Mouse (Mus musculus): Measurements from ENCODE around the gene Gnl3. TPM values are rescaled to one million over a fixed set of nuclear protein-coding genes. Genes with fewer than 3 reads are reported as not detected.

The Gnl3 gene
- 84.0 TPM for polyA plus RNA-seq (2017; shearing (Covaris generic))

GRCm38 (mm10) chr14:31018860-31019291 lies at the start of gene Gnl3, which contains the start of gene Pbrm1:
Gnl3 (minus strand) TSS chr14:31019152.
Pbrm1 (plus strand) TSS chr14:31019138.

GRCm38 (mm10) chr14:31001307-31002205 lies 17.4 kb downstream of the Gnl3 start, which contains the start of the genes Glt8d1 and Spcs1:
Glt8d1 (plus strand) TSS chr14:31001400.
Spcs1 (minus strand) TSS chr14:31001672.

Other genes with a start within 250 kb of the Gnl3 start
- gene Tmem110, start 193.6 kb downstream of the Gnl3 start, polyA plus RNA-seq (2017; shearing (Covaris generic)) = 3.6 TPM
- gene Mustn1, start 140.0 kb downstream of the Gnl3 start, polyA plus RNA-seq (2017; shearing (Covaris generic)) = 0.37 TPM
- gene Itih4, start 132.7 kb downstream of the Gnl3 start, polyA plus RNA-seq (2017; shearing (Covaris generic)) = not detected
- not detected for gene Itih3, start 95.4 kb downstream of the Gnl3 start, polyA plus RNA-seq (2017; shearing (Covaris generic))
- not detected for gene Itih1, start 75.9 kb downstream of the Gnl3 start, polyA plus RNA-seq (2017; shearing (Covaris generic))
- gene Nek4, start 67.8 kb downstream of the Gnl3 start, polyA plus RNA-seq (2017; shearing (Covaris generic)) = 11.7 TPM
- 8.5 TPM for gene Glt8d1, start 17.8 kb downstream of the Gnl3 start, polyA plus RNA-seq (2017; shearing (Covaris generic))
- 367 TPM for gene Spcs1, start 17.5 kb downstream of the Gnl3 start, polyA plus RNA-seq (2017; shearing (Covaris generic))
- 40.6 TPM for gene Pbrm1, start within 50 bp of the Gnl3 start, polyA plus RNA-seq (2017; shearing (Covaris generic))
- gene Smim4, start 109.8 kb upstream of the Gnl3 start, polyA plus RNA-seq (2017; shearing (Covaris generic)) = 58.6 TPM
- gene Nt5dc2, start 111.9 kb upstream of the Gnl3 start, polyA plus RNA-seq (2017; shearing (Covaris generic)) = not detected
- 3.2 TPM for gene Stab1, start 149.5 kb upstream of the Gnl3 start, polyA plus RNA-seq (2017; shearing (Covaris generic))
- 0.42 TPM for gene Tnnc1, start 189.2 kb upstream of the Gnl3 start, polyA plus RNA-seq (2017; shearing (Covaris generic))
- 176 TPM for gene Nisch, start 197.8 kb upstream of the Gnl3 start, polyA plus RNA-seq (2017; shearing (Covaris generic))
- 0.07 TPM for gene Sema3g, start 198.7 kb upstream of the Gnl3 start, polyA plus RNA-seq (2017; shearing (Covaris generic))
- gene Phf7, start 232.2 kb upstream of the Gnl3 start, polyA plus RNA-seq (2017; shearing (Covaris generic)) = 12.3 TPM
- gene Bap1, start 232.3 kb upstream of the Gnl3 start, polyA plus RNA-seq (2017; shearing (Covaris generic)) = 90.5 TPM